Mouse (Mus musculus) thymus, adult 2 months (tissue): ENCODE measurements around the gene Gm14190. TPM values are rescaled to one million over a fixed set of nuclear protein-coding genes. Genes with fewer than 3 reads are reported as not detected.
"Not testable (repeated sequence)": the region's sequence is repeated elsewhere in the genome, so short reads cannot be mapped to it uniquely, and the experiment has no call there.

ENCODE experiments used
- DNase-seq: peaks from one replicate; pipeline ENCODE4 v3.0.0; 2021
- H3K27ac ChIP-seq: fragments of 200-500 bp; 2 replicates; pipeline ENCODE4 v1.5.1; 2012; ENCODE audit warnings: low read length, control low read depth; ENCODE audit not compliant: control insufficient read depth, insufficient read depth
- H3K27me3 ChIP-seq: fragments of 200-500 bp; 2 replicates; pipeline ENCODE4 v1.6.1; 2012; ENCODE audit warnings: mild to moderate bottlenecking, low read length, moderate library complexity, mixed read lengths; ENCODE audit not compliant: control insufficient read depth, insufficient read depth
- H3K36me3 ChIP-seq: fragments of 200-500 bp; 2 replicates; pipeline ENCODE4 v1.6.1; 2012; ENCODE audit warnings: mild to moderate bottlenecking, low read length, moderate library complexity; ENCODE audit not compliant: control insufficient read depth, insufficient read depth
- H3K4me1 ChIP-seq: fragments of 200-500 bp; replicated peaks from 2 replicates; pipeline ENCODE4 v1.6.1; 2012; ENCODE audit warnings: low read length; ENCODE audit not compliant: control insufficient read depth, insufficient read depth
- H3K4me3 ChIP-seq: fragments of 200-500 bp; 2 replicates; pipeline ENCODE4 v1.5.1; 2012; ENCODE audit warnings: mild to moderate bottlenecking, low read length, control low read depth, moderate library complexity; ENCODE audit not compliant: control insufficient read depth, insufficient read depth
- CTCF ChIP-seq: fragments of 200-500 bp; IDR thresholded peaks from 2 replicates; pipeline ENCODE4 v1.5.1; 2012; ENCODE audit warnings: mild to moderate bottlenecking, control low read depth, low read length, moderate library complexity, borderline replicate concordance; ENCODE audit not compliant: control insufficient read depth, poor library complexity, insufficient read depth; ENCODE audit errors: extremely low read depth
- POLR2A ChIP-seq: fragments of 200-500 bp; IDR thresholded peaks from 2 replicates; pipeline ENCODE4 v1.6.1; 2012; ENCODE audit warnings: mild to moderate bottlenecking, low read length, control low read depth, moderate library complexity; ENCODE audit not compliant: control insufficient read depth, poor library complexity, insufficient read depth; ENCODE audit errors: extremely low read depth
- WGBS: fragments of 180-500 bp; shearing (Covaris S2); methylation state at CpG from one replicate; pipeline ENCODE4 v1.1.7; 2018; 5-methylcytosine and 5-hydroxymethylcytosine counted together
- polyA plus RNA-seq: library from polyadenylated mRNA; depleted of rRNA; stranded (reverse); fragments of >200 nt; gene quantifications from 2 replicates; pipeline ENCODE4 v1.2.3, GENCODE M21; 2012; rRNA removed

Gm14190 gene
- polyA plus RNA-seq: not detected in 2 replicates

DNA sequence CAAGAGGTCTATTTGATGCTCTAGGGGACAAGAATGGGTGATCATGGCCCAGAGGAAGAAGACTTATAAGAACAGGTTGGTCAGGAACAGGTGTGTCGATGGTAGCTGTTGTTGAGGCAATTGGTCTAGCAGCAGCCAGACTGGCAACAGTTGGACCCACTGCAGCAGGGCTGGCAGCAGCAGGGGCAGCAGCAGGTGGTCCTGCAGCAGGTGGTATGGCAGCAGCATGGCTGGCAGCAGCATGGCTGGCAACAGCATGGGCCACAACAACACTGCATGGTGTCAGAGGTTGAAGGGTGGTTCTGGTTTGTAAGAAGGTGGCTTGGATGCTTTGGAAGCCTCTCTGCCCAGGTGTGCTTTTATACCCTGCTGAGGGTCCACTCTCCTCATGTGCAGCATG lies at the start of gene Gm14190:
TSS of gene Gm14190 (minus strand) at position 278 of the 400 bp plus-strand sequence.
- Histone ChIP-seq H3K4me1 (no peaks in the 10 kb centered on the region), H3K27ac (no peak within 1 kb of the TSS), H3K36me3 (no peaks in the 10 kb centered on the region), H3K27me3 (no peaks in the 10 kb centered on the region), H3K4me3 (no peak within 1 kb of the TSS)
- no peak for DNase-seq
- no peak for TF ChIP-seq CTCF
- TF ChIP-seq POLR2A: no peak
- WGBS: 91% methylated on average over 1 of the region's 1 CpGs

DNA sequence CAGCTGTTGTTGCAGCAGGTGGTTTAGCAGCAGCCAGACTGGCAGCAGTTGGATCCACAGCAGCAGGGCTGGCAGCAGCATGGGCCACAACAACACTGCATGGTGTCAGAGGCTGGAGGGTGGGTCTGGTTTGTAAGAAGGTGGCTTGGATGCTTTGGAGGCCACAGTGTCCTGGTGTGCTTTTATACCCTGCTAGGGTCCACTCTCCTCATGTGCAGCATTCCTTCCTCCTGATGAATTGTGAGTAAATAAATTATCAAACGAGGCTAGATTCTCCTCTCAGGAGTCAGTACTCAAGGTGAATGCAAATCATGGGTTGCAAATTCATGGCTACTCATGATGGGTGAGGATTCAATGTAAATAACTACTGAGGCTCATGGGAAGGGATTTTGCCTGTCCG lies 43.6 kb upstream of the Gm14190 start, which contains the start of gene Gm14180:
TSS of gene Gm14180 (minus strand) at position 101 of the 400 bp plus-strand sequence.
- no peaks in the 10 kb centered on the region for H3K27me3 ChIP-seq
- H3K4me3 ChIP-seq: no peak within 1 kb of the TSS
- no peaks in the 10 kb centered on the region for H3K36me3 ChIP-seq
- TF ChIP-seq POLR2A (no peak), CTCF (no peak)
- H3K27ac ChIP-seq: no peak within 1 kb of the TSS
- WGBS: 68% methylated on average over 2 of the region's 2 CpGs
- no peaks in the 10 kb centered on the region for H3K4me1 ChIP-seq
- DNase-seq: no peak

DNA sequence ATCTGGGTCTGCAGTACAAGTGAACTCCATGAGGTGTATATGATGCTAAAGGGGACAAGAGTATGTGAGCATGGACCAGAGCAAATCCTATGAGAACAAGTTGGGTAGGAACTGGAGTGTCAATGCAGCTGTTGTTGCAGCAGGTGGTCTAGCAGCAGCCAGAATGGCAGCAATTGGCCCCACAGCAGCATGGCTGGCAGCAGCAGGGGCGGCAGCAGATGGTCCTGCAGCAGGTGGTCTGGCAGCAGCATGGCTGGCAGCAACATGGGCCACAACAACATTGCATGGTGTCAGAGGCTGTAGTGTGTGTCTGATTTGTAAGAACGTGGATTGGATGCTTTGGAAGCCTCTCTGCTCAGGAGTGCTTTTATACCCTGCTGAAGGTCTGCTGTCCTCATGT lies 33.5 kb upstream of the Gm14190 start:
- WGBS: 84% methylated on average over 2 of the region's 2 CpGs
- H3K27me3 ChIP-seq: no peaks in the 10 kb centered on the region

GRCm38 (mm10) chr11:99718759-99719158 lies 28.2 kb upstream of the Gm14190 start:
- 94% methylated on average over 1 of the region's 1 CpGs for WGBS
- no peaks in the 10 kb centered on the region for H3K4me1 ChIP-seq
- no peak overlapping the region for H3K4me3 ChIP-seq
- TF ChIP-seq POLR2A: no peak
- no peak for TF ChIP-seq CTCF
- no peak for DNase-seq
- no peaks in the 10 kb centered on the region for H3K27me3 ChIP-seq
- H3K27ac ChIP-seq: no peak overlapping the region
- H3K36me3 ChIP-seq: no peaks in the 10 kb centered on the region

More for the DNA sequence above, 33.5 kb upstream of the Gm14190 start:
- no peak for DNase-seq
- Histone ChIP-seq H3K4me1 (no peaks in the 10 kb centered on the region), H3K27ac (no peak overlapping the region), H3K4me3 (no peak overlapping the region), H3K36me3 (no peaks in the 10 kb centered on the region)
- TF ChIP-seq CTCF: no peak
- TF ChIP-seq POLR2A: no peak

- H3K4me1 ChIP-seq, DNase-seq, H3K27me3 ChIP-seq, H3K4me3 ChIP-seq, H3K27ac ChIP-seq, H3K36me3 ChIP-seq: not testable (repeated sequence)
- WGBS: 88% methylated on average over 1 of the region's 1 CpGs
Observed at GRCm38 (mm10) chr11:99685235-99685634, 5.3 kb downstream of the Gm14190 start.

DNA sequence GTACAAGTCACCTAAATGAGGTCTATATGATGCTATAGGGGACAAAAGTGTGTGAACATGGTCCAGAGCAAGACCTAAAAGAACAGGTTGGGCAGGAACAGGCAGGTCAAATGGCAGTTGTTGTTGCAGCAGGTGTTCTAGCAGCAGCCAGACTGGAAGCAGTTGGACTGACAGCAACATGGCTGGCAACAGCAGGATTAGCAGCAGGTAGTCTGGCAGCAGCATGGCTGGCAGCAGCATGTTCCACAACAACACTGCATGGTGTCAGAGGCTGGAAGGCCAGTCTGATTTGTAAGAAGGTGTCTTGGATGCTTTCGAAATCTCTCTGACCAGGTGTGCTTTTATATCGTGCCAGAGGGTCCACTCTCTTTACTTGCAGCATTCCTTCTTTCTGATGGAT lies 7.1 kb downstream of the Gm14190 start:
- H3K27ac ChIP-seq: no peak overlapping the region
- DNase-seq: no peak
- no peak overlapping the region for H3K4me3 ChIP-seq
- 92% methylated on average over 2 of the region's 2 CpGs for WGBS
- no peaks in the 10 kb centered on the region for H3K4me1 ChIP-seq
- TF ChIP-seq CTCF: no peak
- TF ChIP-seq POLR2A: no peak
- no peaks in the 10 kb centered on the region for H3K27me3 ChIP-seq
- H3K36me3 ChIP-seq: no peaks in the 10 kb centered on the region

DNA sequence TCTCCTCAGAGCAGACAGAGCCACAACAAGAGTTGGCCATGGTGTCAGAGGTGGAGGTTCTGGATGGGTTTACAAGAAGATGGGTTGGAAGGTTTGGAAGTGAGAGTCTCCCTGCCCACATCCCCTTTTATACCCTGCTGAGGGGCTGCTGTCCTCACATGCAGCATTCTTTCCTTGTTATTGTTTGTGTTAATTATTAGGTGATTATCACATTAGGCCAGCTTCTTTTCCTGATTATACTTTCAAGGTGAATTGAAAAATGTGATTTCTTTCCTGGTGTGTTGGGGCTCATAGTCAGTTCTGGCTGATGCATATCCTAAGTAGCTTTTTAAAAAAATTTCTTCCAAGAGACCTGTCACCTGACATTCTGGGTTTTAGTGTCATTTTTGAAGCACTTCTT lies 24.7 kb downstream of the Gm14190 start, which contains the start of gene Krtap4-6:
TSS of gene Krtap4-6 (minus strand) at position 101 of the 400 bp plus-strand sequence.
- DNase-seq: no peak
- Histone ChIP-seq H3K4me1 (no peaks in the 10 kb centered on the region), H3K36me3 (no peaks in the 10 kb centered on the region), H3K27ac (no peak within 1 kb of the TSS), H3K4me3 (no peak within 1 kb of the TSS), H3K27me3 (no peaks in the 10 kb centered on the region)
- TF ChIP-seq POLR2A (no peak), CTCF (no peak)
